Mouse (Mus musculus) retina, postnatal 1 day (tissue): ENCODE data around the gene Olfr316.
A peak's percentile ranks its signal among the peaks of the same experiment; 100 is the strongest.
"Not testable (repeated sequence)": the region's sequence is repeated elsewhere in the genome, so short reads cannot be mapped to it uniquely, and the experiment has no call there.

Experiments
- DNase-seq: peaks from one replicate; pipeline ENCODE4 v3.0.0-alpha.2; 2012

Olfr316 gene

DNA sequence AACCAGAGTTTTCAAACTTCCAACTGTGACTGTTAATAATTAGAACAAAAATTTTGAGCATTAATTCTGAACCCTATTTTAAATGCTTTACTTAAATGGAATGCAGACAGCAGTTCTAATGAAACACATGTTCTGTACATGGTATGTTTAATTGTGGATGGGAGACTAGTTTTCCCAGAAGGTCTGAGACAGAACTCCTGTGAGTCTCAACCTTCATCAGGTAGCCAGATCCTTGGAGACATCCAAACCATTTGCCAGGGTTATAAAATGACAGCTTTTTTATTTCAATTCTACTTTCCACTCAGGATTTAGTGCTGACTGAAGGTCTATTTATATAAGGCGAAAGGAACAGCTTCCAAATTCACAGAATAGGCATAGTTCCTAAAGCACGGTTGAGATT lies at the start of gene Olfr316:
Olfr316 (plus strand) TSS at position 301 of the 400 bp plus-strand sequence.
- DNase-seq, result no peak

GRCm38 (mm10) chr11:58709086-58709485 lies 43.4 kb upstream of the Olfr316 start:
- no peak for DNase-seq

GRCm38 (mm10) chr11:58717723-58718122 lies 34.8 kb upstream of the Olfr316 start:
- not testable (repeated sequence) for DNase-seq

- DNase-seq, result no peak
These were observed 32.8 kb upstream of the Olfr316 start for GRCm38 (mm10) chr11:58719701-58720100.

DNA sequence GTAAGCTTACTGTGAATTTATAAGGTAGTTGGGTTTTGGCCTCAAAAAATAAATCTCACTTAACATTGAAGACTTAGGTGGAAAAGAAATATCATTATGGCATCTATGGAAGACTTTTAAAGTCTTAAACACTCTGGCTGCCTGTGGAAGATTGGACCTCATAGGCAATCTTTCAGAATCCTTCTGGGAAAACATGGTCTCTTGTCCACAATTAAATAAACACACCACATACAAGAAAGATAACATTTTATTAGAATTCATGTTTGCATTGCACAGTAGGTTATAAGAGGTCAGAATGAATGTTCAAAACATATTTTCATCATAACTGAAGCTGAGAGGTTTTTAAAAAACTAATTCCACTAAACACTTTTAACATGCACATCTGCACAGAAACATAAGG lies 28.6 kb upstream of the Olfr316 start, which contains the start of gene Olfr318:
Olfr318 (minus strand) TSS at position 101 of the 400 bp plus-strand sequence.
- DNase-seq, result no peak

- not testable (repeated sequence) for DNase-seq
These were observed 24.5 kb upstream of the Olfr316 start for GRCm38 (mm10) chr11:58727896-58728650.

- DNase-seq, result peak; percentile 26
These were observed 19.2 kb upstream of the Olfr316 start for GRCm38 (mm10) chr11:58733372-58733771.

- DNase-seq, result no peak
These were observed 13.7 kb upstream of the Olfr316 start, which contains the start of gene Olfr317 for GRCm38 (mm10) chr11:58738792-58739262. Gene Olfr317, minus strand, starts transcription at chr11:58739212.

- not testable (repeated sequence) for DNase-seq
These were observed 1.4 kb upstream of the Olfr316 start for GRCm38 (mm10) chr11:58751096-58751495.

GRCm38 (mm10) chr11:58772888-58773287 lies 20.4 kb downstream of the Olfr316 start, which contains the start of gene Olfr315:
Gene Olfr315, plus strand, starts transcription at chr11:58773188.
- no peak for DNase-seq

- no peak for DNase-seq
These were observed 30.1 kb downstream of the Olfr316 start, which contains the start of gene Olfr314 for GRCm38 (mm10) chr11:58782480-58783089. Gene Olfr314, plus strand, starts transcription at chr11:58782952.

DNA sequence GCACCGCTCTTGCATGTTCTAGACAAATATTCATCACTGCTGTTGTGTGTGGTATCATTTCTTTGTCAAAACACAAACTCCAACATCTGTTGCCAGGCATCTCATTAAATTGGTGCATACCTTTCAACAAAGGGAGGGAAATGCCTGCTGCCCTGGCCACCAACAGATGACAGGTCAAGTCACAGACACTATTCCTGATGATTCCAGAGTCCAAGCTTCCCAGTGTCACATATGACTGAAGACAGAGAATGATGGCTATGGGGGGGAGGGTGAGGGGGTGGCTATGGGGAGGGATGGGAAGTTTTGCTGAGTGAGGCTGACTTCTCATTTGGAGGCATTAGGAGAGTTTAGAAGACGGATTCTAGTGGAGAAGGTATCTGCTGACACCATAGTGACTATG lies 31.6 kb downstream of the Olfr316 start:
- DNase-seq, result no peak

DNA sequence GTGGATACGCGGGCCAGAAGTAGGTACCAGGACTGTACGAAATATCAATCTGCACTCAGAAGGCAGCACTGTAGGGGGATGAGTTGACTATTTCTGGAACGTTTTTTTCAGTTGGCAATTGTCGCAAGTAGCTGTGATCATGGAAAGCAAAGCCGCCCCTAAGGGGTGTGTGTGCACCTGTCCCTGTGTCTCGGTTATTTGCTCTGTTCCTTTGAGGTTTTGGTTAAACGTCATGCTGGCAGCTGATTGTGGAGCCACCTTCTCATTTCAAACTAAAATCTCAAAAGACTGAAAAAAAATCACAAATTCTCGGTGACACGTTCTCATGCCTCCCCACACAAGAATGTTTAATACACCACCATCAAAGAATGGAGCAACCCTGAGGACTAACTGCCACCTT lies 35.1 kb downstream of the Olfr316 start:
- DNase-seq, result no peak

- DNase-seq, result no peak
These were observed 35.8 kb downstream of the Olfr316 start for GRCm38 (mm10) chr11:58788346-58788745.

DNA sequence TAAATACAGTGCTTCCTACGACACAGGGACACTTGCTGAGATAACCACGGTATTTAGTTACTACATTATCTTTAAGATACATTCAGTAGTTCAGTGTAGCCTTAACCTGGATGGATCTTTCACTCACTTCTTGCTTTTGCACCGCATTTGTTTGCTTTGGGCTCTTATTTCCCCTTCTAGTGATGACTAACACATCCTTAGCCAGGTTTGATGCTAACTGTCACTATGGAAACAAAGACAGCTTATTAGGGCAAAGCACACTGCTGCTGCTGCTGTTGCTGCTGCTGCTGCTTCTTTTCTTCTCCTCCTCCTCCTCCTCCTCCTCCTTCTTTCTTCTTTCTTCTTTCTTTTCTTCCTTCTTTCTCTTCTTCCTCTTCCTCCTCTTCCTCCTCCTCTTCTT lies 37.0 kb downstream of the Olfr316 start:
- no peak for DNase-seq

GRCm38 (mm10) chr11:58790053-58790452 lies 37.5 kb downstream of the Olfr316 start:
- DNase-seq, result no peak

DNA sequence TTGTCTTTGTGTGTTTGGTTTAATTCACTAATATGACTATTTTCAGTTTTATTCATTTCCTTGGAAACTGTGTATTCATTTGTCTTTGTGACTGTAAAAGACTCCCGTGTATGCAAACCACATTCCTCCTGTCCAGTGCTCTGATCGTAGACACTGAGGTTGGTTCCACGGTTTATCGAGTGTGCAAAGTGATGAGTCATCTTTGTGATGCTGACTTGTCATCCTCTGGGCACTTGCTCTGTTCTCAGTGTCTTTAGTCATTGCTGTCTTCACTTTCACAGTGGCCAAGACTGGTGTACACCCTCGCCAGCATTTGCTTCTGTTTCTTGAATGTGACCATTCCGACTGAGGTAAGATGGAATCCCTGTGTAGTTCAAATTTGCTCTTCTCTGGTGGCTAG lies 38.1 kb downstream of the Olfr316 start:
- no peak for DNase-seq

DNA sequence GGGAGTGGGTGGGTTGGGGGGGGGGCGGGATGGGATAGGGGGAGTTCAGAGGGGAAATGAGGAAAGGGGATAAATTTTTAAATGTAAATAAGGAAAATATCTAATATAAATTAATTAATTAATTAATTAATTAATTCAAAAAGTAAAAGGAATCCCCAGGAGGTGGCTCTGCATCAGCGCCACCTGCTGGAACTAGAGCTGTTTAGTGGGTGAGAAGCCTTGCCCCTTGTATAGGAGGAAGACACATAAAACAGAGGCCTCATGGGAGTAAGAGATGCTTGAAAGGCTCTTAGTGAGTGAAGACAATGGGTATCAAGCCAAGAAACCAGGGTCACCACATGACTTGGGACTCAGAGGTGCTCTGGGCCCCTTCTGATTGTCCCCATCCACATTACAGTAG lies 43.3 kb downstream of the Olfr316 start:
- DNase-seq, result no peak

- DNase-seq, result no peak
These were observed 44.3 kb downstream of the Olfr316 start for GRCm38 (mm10) chr11:58796850-58797249.

- no peak for DNase-seq
These were observed 47.2 kb downstream of the Olfr316 start for GRCm38 (mm10) chr11:58799747-58800146.

DNA sequence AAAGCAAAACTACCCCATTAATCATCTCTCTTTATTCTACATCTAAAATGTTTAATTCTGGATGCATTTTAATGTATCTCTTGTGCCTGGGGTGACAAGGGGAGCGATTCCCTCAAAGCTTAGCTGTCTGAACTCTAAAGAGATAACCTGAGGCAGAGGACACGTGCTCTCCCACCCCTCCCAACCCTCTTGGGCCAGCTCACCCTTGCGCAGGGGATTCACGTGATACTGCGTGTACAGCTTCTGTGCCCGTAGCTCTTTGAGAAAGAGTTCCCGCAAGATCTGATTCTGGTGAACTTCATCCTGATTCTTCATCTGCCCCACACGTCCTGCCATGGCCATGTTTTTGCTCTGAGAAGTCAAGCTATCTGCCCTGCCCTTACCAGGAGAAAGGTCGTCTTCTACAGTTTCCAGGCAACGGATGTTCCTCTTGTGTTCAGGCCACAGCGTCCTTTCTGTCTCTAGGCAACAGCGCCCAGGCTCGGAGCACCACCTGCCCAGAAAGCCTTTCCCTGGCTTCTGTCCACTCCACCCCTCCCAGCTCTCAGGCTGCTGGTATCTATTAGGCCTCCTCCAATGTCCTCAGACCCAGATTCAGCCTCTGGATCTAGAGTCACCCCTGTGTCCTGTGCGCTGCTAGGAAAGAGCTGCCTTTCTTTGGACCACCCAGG lies 49.2 kb downstream of the Olfr316 start, which contains the start of gene Fam183b:
Fam183b (minus strand) TSS at position 403 of the 671 bp plus-strand sequence.
- peak; percentile 88 for DNase-seq

DNA sequence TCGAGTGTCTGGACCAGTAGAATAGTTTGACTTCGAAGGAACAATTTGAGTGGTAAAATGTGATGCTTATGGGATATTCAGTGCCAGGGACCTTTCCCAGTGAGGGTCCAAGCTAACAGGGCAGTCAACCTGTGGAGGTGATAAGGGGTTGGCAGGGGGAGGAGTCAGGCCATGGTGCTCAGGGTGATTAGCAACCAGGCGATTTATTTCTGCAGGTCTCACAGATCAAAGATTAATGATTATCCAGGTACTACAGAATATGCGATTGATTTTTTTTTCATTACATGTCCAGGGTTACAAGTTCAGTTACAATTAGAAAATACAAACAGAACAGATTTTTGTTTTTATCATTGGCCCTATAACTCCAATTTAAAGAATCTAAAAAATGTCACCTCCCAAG lies 51.3 kb downstream of the Olfr316 start:
- no peak for DNase-seq

DNA sequence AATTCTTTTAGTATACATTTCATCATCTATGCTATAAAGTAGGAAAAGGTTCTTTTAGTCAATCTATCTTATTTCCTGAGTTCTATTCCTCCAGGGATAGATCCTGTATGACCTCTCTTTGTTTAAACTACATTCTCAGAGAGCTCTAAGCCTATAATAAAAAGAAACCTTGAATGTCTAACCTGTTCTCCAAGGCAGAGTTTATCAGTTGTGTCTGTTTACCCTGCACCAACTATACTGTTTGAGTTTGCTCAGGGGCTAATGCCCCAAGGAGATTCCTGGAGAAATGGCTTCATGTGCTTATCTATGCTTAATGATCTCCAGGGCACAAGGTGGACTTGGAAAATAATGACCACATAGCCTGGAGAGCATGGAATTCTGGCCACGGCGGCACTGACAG lies 51.9 kb downstream of the Olfr316 start:
- DNase-seq, result no peak
